Mouse (Mus musculus) liver, adult 2 months (tissue): ENCODE measurements around the gene C530008M17Rik.

Experiments
- CTCF ChIP-seq: fragments of 200-500 bp; IDR thresholded peaks from 2 replicates; pipeline ENCODE4 v1.5.1; 2011; ENCODE audit warnings: low read depth, low read length, control low read depth
- POLR2A ChIP-seq: fragments of 200-500 bp; IDR thresholded peaks from 2 replicates; pipeline ENCODE4 v1.6.1; 2011; ENCODE audit warnings: low read length, control low read depth; ENCODE audit not compliant: insufficient read depth; ENCODE audit errors: extremely low read depth

- TF ChIP-seq CTCF (no peak), POLR2A (no peak)
These were observed 185.5 kb downstream of the C530008M17Rik start for GRCm38 (mm10) chr5:76841859-76842258.
